Mouse (Mus musculus) MN1 (cell line): ENCODE measurements at regions not wholly inside any gene's neighbourhood (a gene's known extent, or its start where the extent isn't known, plus 50 kb on each side); places are given as distances from the start of the nearest gene placed in this dataset.
A peak's percentile ranks its signal among the peaks of the same experiment; 100 is the strongest.
"Not testable (repeated sequence)": the region's sequence is repeated elsewhere in the genome, so short reads cannot be mapped to it uniquely, and the experiment has no call there.

Experiments used
- DNase-seq: peaks from one replicate; pipeline ENCODE4 v3.0.0-alpha.2; 2016; ENCODE audit warnings: low spot score

- DNase-seq, result no peak
Measured at GRCm38 (mm10) chr9:43520931-43521330, 210.3 kb downstream of the Trim29 start.

DNA sequence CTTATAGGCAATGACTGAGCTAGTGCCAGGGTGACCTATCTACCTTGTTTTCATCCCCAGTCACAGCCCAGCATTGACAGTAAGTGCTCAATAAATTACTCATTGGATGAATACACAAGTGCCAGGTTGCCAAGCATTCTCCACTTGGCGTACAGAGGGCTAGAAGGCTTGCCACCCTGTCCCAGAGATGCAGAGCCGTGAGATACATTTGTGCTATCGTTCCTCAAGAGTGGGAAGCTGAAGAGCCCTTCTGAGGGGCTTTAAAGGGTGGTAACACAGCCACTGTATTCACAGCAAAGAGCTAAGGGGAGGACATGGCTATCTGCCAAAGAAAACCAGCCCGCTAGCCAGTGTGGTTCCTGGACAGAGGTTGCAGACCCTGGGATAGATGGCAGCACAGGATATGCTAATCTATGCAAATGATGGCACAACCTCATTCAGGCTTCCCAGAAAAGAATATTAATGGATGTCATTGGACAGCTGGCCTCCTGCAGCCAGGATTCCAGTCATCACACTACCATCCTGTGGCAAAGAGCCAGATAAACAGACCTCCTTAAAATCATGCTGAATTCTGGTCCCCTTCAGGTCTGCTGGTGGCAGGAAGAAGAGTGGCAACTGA is 214.4 kb downstream of the Trim29 start:
- DNase-seq, result no peak

GRCm38 (mm10) chr9:43532187-43532586 is 211.6 kb upstream of the Nectin1 start:
- no peak for DNase-seq

DNA sequence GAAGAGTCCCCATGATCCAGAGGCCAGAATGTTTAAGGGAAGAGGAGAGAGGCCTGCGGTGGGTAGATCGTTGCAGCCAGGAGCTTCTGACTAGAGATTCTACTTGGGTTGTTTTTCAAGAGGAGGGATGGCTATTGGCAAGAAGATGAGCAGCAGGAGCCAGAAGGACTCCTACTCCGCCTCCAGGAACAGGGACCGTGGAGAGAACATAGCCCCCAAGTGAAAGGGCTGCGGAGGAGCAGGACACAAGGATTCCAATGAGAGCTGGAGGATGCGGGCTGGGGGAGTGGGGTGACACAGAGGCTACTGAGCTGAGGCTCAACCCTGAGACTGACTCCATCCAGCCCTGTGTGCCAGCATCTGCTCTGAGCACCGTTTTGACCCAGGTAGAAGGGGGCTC is 207.8 kb upstream of the Nectin1 start:
- DNase-seq, result no peak

GRCm38 (mm10) chr9:43537121-43537520 is 206.7 kb upstream of the Nectin1 start:
- DNase-seq, result no peak

DNA sequence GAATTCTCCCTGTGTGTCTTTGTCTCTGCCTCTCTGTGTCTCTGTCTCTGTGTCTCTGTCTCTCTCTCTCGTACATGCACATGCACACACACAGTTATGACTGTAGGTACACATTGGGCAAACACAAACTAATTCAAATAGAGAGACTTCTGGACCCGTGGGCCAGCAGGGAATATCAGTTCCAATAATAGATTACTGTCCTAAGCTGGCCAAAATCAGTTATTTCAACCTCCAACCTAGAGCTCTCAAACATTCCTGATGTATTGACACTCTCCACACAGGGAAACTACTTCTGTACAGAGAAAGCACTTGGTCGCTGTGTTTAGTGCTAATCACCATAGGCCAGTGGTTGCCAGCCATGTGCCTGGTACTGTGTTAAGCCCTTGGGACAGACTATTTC is 203.7 kb upstream of the Nectin1 start:
- DNase-seq, result no peak

GRCm38 (mm10) chr9:43541234-43541633 is 202.6 kb upstream of the Nectin1 start:
- no peak for DNase-seq

DNA sequence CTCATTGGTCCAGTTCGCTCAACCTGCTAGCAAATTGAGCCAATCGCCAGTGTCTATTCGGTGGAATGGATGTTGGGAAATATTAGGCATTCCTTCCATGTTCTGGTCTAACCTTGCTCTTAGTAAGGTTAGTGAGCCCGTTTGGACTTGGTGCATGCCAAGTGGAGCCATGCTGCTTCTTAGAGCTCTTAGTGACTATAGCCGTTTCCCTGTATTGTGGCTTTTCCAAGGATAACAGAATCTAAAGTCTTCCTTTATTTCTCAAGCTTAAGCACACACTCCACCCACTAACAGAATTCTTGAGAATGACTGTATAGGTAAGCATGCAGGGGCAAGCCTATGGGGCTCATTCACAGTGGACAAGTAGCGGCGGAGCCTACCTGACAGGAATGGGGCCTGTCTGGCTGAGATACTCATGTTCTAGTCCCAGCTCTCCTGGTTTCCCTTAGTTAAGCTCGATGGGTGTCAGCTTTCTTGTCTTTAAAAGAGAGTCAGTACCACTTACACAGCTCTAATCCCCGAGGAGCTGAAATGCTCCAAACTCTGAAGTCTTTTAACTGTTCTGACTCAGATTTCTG is 201.6 kb upstream of the Nectin1 start:
- DNase-seq, result no peak

GRCm38 (mm10) chr9:43545081-43545565 is 198.7 kb upstream of the Nectin1 start:
- DNase-seq, result peak; percentile 7

- no peak for DNase-seq
Measured at GRCm38 (mm10) chr9:43548883-43549282, 194.9 kb upstream of the Nectin1 start.

DNA sequence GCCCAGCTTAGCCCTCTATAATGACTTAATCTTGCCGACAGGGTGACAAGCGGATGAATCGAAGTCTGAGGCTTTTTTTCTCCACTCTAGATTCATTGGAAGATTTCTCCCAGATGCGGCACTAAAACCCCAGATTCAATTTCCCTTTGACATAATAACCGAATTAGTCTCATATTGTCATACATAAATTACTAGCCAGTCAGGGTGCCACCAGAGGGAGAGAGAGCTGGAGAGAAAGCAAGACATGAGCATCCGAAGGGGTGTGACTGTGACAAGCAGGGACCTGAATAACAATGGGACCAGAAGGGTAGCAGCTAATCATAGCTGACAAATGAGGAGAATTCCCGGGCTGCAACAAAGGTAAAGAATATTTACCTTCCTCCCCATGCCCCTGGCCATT is 194.5 kb upstream of the Nectin1 start:
- no peak for DNase-seq

GRCm38 (mm10) chr9:43552758-43553157 is 191.0 kb upstream of the Nectin1 start:
- not testable (repeated sequence) for DNase-seq

DNA sequence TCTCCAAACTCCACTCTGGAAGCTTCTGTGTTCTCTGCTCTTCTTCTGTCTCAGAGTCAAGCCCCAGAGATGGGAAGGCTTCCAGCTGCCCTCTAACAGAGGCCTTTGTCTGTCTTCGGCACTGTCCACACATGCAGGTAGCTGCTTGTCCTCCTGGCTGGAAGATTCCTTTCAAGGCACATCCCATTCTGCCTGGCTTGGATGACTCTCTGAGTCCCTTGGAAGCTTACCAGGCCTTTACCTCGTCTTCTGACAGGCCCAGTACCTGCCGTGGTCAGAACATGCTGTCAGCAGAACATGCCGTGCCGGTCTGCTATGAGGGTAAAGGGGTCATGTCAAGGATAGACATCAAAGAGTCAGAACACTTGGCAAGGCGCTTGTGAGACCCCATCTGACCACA is 181.8 kb upstream of the Nectin1 start:
- DNase-seq, result no peak

DNA sequence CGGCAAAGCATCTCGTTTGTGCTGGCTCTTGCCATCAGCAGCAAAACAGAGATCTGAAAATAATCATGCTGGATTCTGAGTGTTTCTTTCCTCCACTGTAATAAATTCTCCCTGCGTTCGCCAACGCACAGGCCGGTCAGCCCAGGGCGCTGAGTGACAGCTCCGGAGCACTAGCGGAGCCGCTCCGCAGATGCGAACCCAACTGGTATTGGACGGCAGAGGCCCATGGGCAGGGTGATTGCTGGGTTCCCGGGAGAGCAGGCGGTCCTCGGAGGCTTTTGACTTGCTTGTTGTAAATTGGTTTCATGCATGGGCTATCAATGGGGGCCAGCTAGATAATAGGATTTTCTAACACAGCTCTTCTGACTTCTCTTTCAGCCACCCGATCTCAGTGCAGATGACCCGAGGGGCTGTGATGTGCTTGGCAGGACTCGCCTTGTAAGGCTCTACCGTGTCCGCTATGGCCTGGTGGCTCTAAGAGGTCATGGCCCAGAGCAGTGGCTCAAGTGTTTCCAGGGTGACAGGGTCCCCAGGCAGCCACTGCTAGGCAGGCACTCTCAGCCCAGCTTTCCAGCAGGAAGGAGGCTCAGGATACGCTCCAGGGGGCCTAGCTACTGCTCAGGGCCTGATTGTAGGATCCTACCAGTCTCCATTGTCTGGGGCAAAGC is 179.4 kb upstream of the Nectin1 start:
- no peak for DNase-seq

DNA sequence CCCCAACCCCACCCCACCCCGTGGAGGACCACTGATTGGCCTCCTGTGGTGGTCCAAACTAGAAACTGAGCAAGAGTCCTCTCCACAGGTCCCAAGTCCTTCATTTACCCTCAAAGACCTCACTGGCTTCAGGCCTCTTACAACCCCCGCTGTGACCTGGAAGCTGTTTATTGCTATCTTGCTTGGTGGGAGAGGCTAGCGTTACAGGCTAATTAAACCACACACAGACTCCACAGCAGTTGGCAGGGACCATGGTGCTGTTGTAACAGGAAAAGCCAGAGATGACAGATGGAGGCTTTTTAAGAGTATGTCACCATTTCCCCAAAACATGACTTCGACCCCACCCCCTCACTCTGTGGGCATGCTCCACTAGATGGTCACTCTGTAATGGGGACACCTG is 174.9 kb upstream of the Nectin1 start:
- DNase-seq, result no peak

DNA sequence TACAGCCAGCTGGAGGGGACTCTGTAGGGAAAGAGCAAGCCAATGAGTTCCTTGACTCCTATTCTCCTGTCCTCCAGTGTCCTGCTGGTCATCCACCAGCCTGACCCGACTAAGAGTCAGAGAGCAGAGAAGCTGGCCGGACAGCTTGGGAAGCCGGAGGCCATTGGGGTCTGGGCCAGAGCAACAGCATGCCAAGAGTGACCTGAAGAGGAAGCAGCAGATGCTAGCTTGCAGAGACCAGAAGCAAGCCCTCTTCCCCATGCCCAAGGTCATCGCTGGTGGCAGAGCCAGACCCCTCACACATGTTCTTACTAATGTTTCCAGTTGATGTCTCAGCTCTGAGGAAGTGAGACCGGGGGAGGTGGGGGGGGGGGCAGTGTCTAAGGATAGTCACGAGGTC is 172.7 kb upstream of the Nectin1 start:
- DNase-seq, result no peak

- DNase-seq, result no peak
Measured at GRCm38 (mm10) chr9:43575659-43576058, 168.1 kb upstream of the Nectin1 start.

GRCm38 (mm10) chr9:43580653-43581052 is 163.1 kb upstream of the Nectin1 start:
- no peak for DNase-seq

- no peak for DNase-seq
Measured at GRCm38 (mm10) chr9:43585616-43586015, 158.2 kb upstream of the Nectin1 start.

DNA sequence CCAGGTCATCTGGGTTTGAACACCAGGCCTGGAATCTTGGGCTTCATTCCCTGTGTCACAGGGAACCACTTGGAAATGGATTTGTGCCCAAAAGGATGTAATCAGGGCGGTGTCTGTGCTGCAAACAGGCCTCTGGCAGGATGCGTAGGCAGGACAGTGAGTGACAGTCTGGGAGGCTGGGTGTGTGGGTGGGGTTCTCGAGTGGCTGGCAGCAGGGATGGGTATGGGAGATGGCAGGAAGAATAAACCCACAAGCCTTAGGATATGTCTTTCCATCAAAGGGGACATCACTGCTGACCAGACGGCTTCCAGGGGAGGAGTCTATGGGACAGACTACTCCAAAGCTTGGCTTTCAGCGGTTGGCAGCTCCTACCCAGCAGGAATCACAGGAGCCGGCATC is 150.5 kb upstream of the Nectin1 start:
- DNase-seq, result no peak

- DNase-seq, result no peak
Measured at GRCm38 (mm10) chr9:43594814-43595213, 149.0 kb upstream of the Nectin1 start.

DNA sequence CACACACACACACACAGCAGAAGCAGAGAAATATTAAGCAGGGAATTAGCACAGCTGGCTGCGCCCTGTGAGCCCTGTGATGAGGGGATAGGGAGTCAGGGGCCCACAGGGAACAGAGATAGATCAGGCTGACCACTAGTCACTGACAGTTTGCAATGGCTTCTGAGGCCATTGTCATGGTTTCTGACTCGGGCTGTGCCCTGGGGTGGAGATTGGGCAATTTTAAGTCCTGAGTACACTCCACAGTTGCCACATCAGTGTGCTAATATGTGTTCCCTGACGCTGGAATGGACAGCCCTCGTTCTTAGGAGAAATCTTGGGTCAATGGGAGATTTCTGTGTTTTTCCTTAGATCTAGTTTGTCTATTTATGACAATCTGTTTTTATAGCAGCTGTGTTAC is 148.3 kb upstream of the Nectin1 start:
- no peak for DNase-seq

GRCm38 (mm10) chr9:43600396-43600795 is 143.4 kb upstream of the Nectin1 start:
- DNase-seq, result no peak

- no peak for DNase-seq
Measured at GRCm38 (mm10) chr9:43617632-43618031, 126.2 kb upstream of the Nectin1 start.
